Mouse (Mus musculus): ENCODE measurements at regions not wholly inside any gene's neighbourhood (a gene's known extent, or its start where the extent isn't known, plus 50 kb on each side); places are given as distances from the start of the nearest gene placed in this dataset.

GRCm38 (mm10) chr4:91180241-91181096 lies 220.1 kb downstream of the Elavl2 start:
- Histone ChIP-seq H3K4me3 (ENCODE audit: low read depth, low read length) (no peak overlapping the region), H3K27ac (ENCODE audit: low read depth, low read length) (no peak overlapping the region), H3K9ac (ENCODE audit: low read length) (no peak overlapping the region), H3K27me3 (replicated peaks; ENCODE audit: control insufficient read depth, insufficient read depth, low read length) (no peaks in the 10 kb centered on the region), H3K36me3 (ENCODE audit: control insufficient read depth, insufficient read depth, low read length) (no peaks in the 10 kb centered on the region), H3K4me2 (ENCODE audit: low read length) (no peak overlapping the region), H3K9me3 (replicated peaks; ENCODE audit: control insufficient read depth, low read length) (no peaks in the 10 kb centered on the region), H3K4me1 (ENCODE audit: control insufficient read depth, insufficient read depth, low read length) (no peaks in the 10 kb centered on the region)
- DNase-seq (ENCODE audit: low spot score) (no peak), ATAC-seq (no peak)
- WGBS = 83% methylated on average over 8 of the region's 8 CpGs

- Histone ChIP-seq H3K9ac (ENCODE audit: low read length) (no peak overlapping the region), H3K4me1 (ENCODE audit: control insufficient read depth, insufficient read depth, low read length) (no peaks in the 10 kb centered on the region), H3K9me3 (replicated peaks; ENCODE audit: control insufficient read depth, low read length) (no peaks in the 10 kb centered on the region), H3K36me3 (ENCODE audit: control insufficient read depth, insufficient read depth, low read length) (no peaks in the 10 kb centered on the region), H3K27ac (ENCODE audit: low read depth, low read length) (no peak overlapping the region), H3K27me3 (replicated peaks; ENCODE audit: control insufficient read depth, insufficient read depth, low read length) (no peaks in the 10 kb centered on the region), H3K4me2 (ENCODE audit: low read length) (no peak overlapping the region), H3K4me3 (ENCODE audit: low read depth, low read length) (no peak overlapping the region)
- DNase-seq (ENCODE audit: low spot score) = no peak
- WGBS = 68% methylated on average over 11 of the region's 11 CpGs
- ATAC-seq = no peak; the same call in 1 of the 2 replicates
Observed at GRCm38 (mm10) chr4:91164280-91165121, 236.1 kb downstream of the Elavl2 start.

GRCm38 (mm10) chr4:91157047-91157446 lies 243.5 kb downstream of the Elavl2 start:
- Histone ChIP-seq H3K27me3 (replicated peaks; ENCODE audit: control insufficient read depth, insufficient read depth, low read length) (no peaks in the 10 kb centered on the region), H3K4me3 (ENCODE audit: low read depth, low read length) (no peak overlapping the region), H3K27ac (ENCODE audit: low read depth, low read length) (no peak overlapping the region), H3K9me3 (replicated peaks; ENCODE audit: control insufficient read depth, low read length) (no peaks in the 10 kb centered on the region), H3K4me2 (ENCODE audit: low read length) (no peak overlapping the region), H3K36me3 (ENCODE audit: control insufficient read depth, insufficient read depth, low read length) (no peaks in the 10 kb centered on the region), H3K9ac (ENCODE audit: low read length) (no peak overlapping the region), H3K4me1 (ENCODE audit: control insufficient read depth, insufficient read depth, low read length) (peaks cover 3% of the 10 kb centered on the region; the same call in 1 of the 2 replicates)
- DNase-seq (ENCODE audit: low spot score) (no peak), ATAC-seq (no peak)
- WGBS = 80% methylated on average over 7 of the region's 7 CpGs

- H3K9me3 ChIP-seq (replicated peaks; ENCODE audit: control insufficient read depth, low read length) = no peaks in the 10 kb centered on the region
- H3K4me1 ChIP-seq (ENCODE audit: control insufficient read depth, insufficient read depth, low read length) = no peaks in the 10 kb centered on the region
- H3K4me2 ChIP-seq (ENCODE audit: low read length) = no peak overlapping the region
- DNase-seq (ENCODE audit: low spot score) (no peak), ATAC-seq (no peak)
- H3K9ac ChIP-seq (ENCODE audit: low read length) = no peak overlapping the region
- no peaks in the 10 kb centered on the region for H3K36me3 ChIP-seq (ENCODE audit: control insufficient read depth, insufficient read depth, low read length)
- no peak overlapping the region for H3K4me3 ChIP-seq (ENCODE audit: low read depth, low read length)
- WGBS = 93% methylated on average over 7 of the region's 7 CpGs
- no peaks in the 10 kb centered on the region for H3K27me3 ChIP-seq (replicated peaks; ENCODE audit: control insufficient read depth, insufficient read depth, low read length)
- H3K27ac ChIP-seq (ENCODE audit: low read depth, low read length) = no peak overlapping the region
Observed at GRCm38 (mm10) chr4:91144666-91145065, 255.9 kb downstream of the Elavl2 start.

- no peak overlapping the region for H3K27ac ChIP-seq (ENCODE audit: low read depth, low read length)
- no peaks in the 10 kb centered on the region for H3K9me3 ChIP-seq (replicated peaks; ENCODE audit: control insufficient read depth, low read length)
- no peak overlapping the region for H3K4me3 ChIP-seq (ENCODE audit: low read depth, low read length)
- H3K4me2 ChIP-seq (ENCODE audit: low read length) = no peak overlapping the region
- no peak for DNase-seq (ENCODE audit: low spot score)
- no peaks in the 10 kb centered on the region for H3K36me3 ChIP-seq (ENCODE audit: control insufficient read depth, insufficient read depth, low read length)
- WGBS = 76% methylated on average over 5 of the region's 5 CpGs
- H3K27me3 ChIP-seq (replicated peaks; ENCODE audit: control insufficient read depth, insufficient read depth, low read length) = no peaks in the 10 kb centered on the region
- no peak overlapping the region for H3K9ac ChIP-seq (ENCODE audit: low read length)
- no peaks in the 10 kb centered on the region for H3K4me1 ChIP-seq (ENCODE audit: control insufficient read depth, insufficient read depth, low read length)
- ATAC-seq = no peak
Observed at GRCm38 (mm10) chr4:91143906-91144305, 256.7 kb downstream of the Elavl2 start.

GRCm38 (mm10) chr4:91135327-91135726 lies 265.3 kb downstream of the Elavl2 start:
- Histone ChIP-seq H3K27me3 (replicated peaks; ENCODE audit: control insufficient read depth, insufficient read depth, low read length) (no peaks in the 10 kb centered on the region), H3K4me2 (ENCODE audit: low read length) (no peak overlapping the region), H3K4me1 (ENCODE audit: control insufficient read depth, insufficient read depth, low read length) (no peaks in the 10 kb centered on the region), H3K9me3 (replicated peaks; ENCODE audit: control insufficient read depth, low read length) (no peaks in the 10 kb centered on the region), H3K27ac (ENCODE audit: low read depth, low read length) (no peak overlapping the region), H3K9ac (ENCODE audit: low read length) (no peak overlapping the region), H3K4me3 (ENCODE audit: low read depth, low read length) (no peak overlapping the region), H3K36me3 (ENCODE audit: control insufficient read depth, insufficient read depth, low read length) (no peaks in the 10 kb centered on the region)
- WGBS = 82% methylated on average over 3 of the region's 3 CpGs
- DNase-seq (ENCODE audit: low spot score) = peak; percentile 45
- ATAC-seq = no peak

GRCm38 (mm10) chr4:91132266-91132665 lies 268.3 kb downstream of the Elavl2 start:
- DNase-seq (ENCODE audit: low spot score) = no peak
- no peak overlapping the region for H3K9ac ChIP-seq (ENCODE audit: low read length)
- no peaks in the 10 kb centered on the region for H3K27me3 ChIP-seq (replicated peaks; ENCODE audit: control insufficient read depth, insufficient read depth, low read length)
- H3K27ac ChIP-seq (ENCODE audit: low read depth, low read length) = no peak overlapping the region
- ATAC-seq = no peak
- no peaks in the 10 kb centered on the region for H3K36me3 ChIP-seq (ENCODE audit: control insufficient read depth, insufficient read depth, low read length)
- 87% methylated on average over 7 of the region's 7 CpGs for WGBS
- no peaks in the 10 kb centered on the region for H3K4me1 ChIP-seq (ENCODE audit: control insufficient read depth, insufficient read depth, low read length)
- H3K9me3 ChIP-seq (replicated peaks; ENCODE audit: control insufficient read depth, low read length) = no peaks in the 10 kb centered on the region
- H3K4me2 ChIP-seq (ENCODE audit: low read length) = no peak overlapping the region
- H3K4me3 ChIP-seq (ENCODE audit: low read depth, low read length) = no peak overlapping the region

GRCm38 (mm10) chr4:91120277-91120676 lies 280.3 kb downstream of the Elavl2 start:
- no peaks in the 10 kb centered on the region for H3K4me1 ChIP-seq (ENCODE audit: control insufficient read depth, insufficient read depth, low read length)
- H3K36me3 ChIP-seq (ENCODE audit: control insufficient read depth, insufficient read depth, low read length) = no peaks in the 10 kb centered on the region
- ATAC-seq = no peak
- no peak for DNase-seq (ENCODE audit: low spot score)
- no peak overlapping the region for H3K27ac ChIP-seq (ENCODE audit: low read depth, low read length)
- H3K9ac ChIP-seq (ENCODE audit: low read length) = no peak overlapping the region
- no peaks in the 10 kb centered on the region for H3K9me3 ChIP-seq (replicated peaks; ENCODE audit: control insufficient read depth, low read length)
- WGBS = 87% methylated on average over 4 of the region's 4 CpGs
- H3K27me3 ChIP-seq (replicated peaks; ENCODE audit: control insufficient read depth, insufficient read depth, low read length) = no peaks in the 10 kb centered on the region
- H3K4me2 ChIP-seq (ENCODE audit: low read length) = no peak overlapping the region
- no peak overlapping the region for H3K4me3 ChIP-seq (ENCODE audit: low read depth, low read length)

Measured in forebrain, embryonic 14.5 days (tissue).